Mouse (Mus musculus): ENCODE data around the gene Nosip.
"Not testable (repeated sequence)": the region's sequence is repeated elsewhere in the genome, so short reads cannot be mapped to it uniquely, and the experiment has no call there.

Gene Nosip

DNA sequence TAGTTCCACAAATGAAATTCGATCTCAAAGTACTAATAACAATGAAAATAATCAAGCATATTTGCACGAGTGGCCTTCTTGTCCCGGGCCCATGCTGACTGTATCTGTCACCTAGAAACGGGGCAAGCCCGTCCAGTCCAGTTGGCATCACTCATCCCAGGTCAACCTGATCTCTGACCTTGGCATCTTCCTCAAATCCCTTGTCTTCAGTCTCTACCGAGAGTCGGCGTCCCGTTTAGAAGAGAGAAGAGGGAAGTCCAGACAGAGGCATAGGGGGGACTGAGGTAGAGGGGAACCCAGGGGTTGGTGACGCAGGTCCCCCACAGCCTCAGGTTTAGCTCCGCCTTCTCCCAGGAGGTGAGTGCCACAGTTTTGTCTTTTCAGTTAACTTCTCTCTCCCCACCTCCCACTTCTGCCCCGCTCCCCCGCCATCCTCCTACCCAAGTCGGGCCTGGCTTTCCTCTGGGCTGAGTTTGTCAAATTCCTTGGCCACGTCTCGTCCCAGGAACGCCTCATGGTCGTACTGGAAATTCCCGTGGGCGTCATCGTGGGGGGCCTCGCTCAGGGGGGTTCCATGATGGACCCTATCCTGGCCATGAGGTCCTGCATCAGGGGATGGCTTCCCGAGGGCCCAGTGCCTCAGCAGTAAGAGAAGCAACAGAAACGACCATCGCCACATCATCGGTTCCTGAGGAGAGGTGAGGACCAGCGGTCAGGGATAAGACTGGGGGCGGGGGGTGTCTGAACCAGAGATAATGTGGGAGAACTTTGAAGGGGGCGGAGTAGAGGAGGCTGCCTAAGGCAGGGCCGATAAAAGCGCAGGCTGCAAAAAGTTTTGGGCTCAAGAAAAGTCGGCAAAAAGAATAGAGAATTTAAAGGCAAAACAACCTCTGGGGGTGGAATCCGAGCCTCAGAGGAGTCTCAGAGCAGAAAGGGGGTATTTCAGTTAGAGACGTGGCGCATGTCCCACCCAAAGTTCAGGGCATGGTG lies 29.1 kb downstream of the Nosip start:
- no peak for DNase-seq (ENCODE audit: low read depth)

- DNase-seq (ENCODE audit: low read depth), result peak; percentile 88
Measured at GRCm38 (mm10) chr7:45092048-45092447, 29.8 kb downstream of the Nosip start, which contains the start of gene Rcn3. Gene Rcn3 (minus strand): TSS chr7:45092221.

DNA sequence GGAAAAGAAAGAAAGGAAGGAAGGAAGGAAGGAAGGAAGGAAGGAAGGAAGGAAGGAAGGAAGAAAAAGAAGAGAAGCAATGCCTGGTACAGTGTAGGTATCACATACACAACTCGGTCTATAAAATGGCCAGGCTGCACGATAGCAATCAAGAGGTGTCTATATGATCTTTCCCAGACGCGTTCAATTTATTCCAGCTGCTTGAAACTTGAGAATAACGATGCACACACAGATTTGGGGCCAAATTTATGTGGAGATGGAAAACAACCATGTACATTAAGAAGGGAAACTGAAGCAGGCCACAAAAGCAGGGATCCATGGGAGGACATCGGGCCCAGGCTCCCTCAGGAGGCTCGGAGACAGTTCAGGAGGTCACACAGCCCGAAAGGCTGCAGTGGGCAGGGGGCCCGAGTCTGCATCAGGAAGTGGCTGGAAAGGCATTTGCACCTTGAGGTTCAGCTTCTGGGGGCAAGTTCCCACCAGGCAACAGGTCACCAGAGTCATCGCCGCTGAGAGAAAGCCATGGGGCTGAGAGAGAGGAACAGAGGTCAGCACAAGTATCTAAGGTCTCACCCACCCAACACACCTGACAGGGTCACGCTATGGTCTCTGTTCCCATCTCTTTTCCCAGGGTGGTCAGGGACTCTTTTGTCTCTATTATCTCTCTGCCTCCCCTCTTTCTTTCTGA lies 30.7 kb downstream of the Nosip start:
- no peak for DNase-seq (ENCODE audit: low read depth)

GRCm38 (mm10) chr7:45093516-45093905 lies 31.3 kb downstream of the Nosip start:
- DNase-seq (ENCODE audit: low read depth), result no peak

DNA sequence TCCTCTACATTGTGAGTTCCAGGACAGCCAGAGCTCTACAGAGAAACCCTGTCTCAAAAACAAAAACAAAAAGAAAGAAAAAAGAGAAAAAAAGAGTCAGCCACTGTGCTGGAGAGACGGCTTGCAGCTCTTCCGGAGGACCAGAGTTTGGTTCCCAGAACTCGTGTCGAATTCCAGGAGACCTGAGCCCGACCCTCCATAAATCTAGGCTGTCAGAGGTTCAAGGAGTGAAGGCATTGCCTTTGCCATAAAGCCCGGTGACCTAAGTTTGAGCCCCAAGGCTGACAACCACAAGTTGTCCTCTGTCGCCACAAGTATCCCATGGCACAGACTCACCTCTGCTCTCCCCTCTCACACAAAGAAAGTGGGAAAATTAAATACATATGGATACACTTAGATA lies 31.9 kb downstream of the Nosip start:
- DNase-seq (ENCODE audit: low read depth), result no peak

- no peak for DNase-seq (ENCODE audit: low read depth)
Measured at GRCm38 (mm10) chr7:45095367-45095766, 33.1 kb downstream of the Nosip start.

DNA sequence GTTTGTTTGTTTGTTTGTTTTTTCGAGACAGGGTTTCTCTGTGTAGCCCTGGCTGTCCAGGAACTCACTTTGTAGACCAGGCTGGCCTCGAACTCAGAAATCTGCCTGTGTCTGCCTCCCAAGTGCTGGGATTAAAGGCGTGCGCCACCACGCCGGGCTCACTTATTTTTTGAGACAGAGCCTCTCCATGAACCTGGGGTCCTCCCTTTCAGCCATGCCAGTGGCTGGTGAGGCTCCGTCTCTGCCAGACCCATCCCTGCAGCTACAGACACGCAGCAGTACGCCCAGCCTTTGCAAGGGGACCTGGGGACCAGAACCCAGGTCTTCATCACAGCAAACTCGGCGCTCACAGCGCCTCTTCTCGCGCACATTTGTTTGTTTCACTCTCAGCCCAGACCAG lies 33.7 kb downstream of the Nosip start:
- not testable (repeated sequence) for DNase-seq (ENCODE audit: low read depth)

DNA sequence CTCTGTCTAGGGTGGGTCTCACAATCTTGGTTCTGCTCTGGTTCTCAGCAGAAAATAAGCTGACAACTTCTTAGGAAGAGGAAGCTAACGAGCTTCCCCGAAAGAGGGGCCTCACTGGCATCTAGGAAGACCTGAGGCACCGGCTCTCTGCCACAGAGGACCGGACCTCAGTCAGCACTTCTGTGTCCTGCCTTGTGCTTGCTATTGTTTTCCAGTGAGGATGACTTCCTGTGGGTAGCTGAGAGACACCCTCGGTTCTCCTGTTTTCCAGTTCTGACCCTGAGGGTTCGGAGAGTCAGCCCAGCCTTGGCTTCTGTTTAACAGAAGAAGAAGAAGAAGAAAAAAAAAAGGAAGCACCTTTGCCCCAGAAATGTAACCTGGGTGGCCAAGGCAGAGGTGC lies 35.2 kb downstream of the Nosip start:
- DNase-seq (ENCODE audit: low read depth), result no peak

- no peak for DNase-seq (ENCODE audit: low read depth)
Measured at GRCm38 (mm10) chr7:45098541-45099240, 36.5 kb downstream of the Nosip start.

- no peak for DNase-seq (ENCODE audit: low read depth)
Measured at GRCm38 (mm10) chr7:45100046-45100445, 37.8 kb downstream of the Nosip start.

GRCm38 (mm10) chr7:45102441-45102840 lies 40.2 kb downstream of the Nosip start:
- DNase-seq (ENCODE audit: low read depth), result no peak

DNA sequence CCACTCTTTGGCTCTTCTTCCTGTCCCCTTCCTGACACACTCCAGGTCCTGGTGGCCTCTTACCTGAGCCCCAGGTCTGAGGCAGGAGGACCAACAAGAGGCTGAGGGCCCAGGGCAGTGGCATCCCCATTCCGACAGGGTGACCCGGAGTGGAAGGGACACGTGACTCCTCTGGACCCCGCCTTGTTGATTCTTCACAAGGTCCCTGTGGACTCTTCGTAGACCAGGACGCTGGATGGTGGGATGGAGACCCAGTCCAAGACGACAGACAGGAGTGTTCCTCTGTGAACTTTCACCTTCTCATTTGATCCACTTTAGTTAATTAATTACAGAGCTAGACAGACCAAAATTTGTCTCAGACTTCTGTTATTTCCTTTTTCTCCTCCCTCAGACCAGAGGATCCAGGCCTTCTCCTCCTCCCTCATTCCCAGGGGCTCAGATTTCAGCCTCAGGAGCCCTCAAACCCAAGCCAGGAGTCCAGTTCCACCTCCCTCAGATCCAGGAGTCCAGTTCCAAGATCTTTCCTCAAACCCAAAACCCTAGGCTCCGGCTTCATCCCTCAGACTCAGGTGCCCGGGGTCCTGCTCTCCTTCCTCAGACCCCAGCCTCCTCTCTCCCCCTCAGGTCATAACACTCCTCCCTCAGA lies 40.8 kb downstream of the Nosip start:
- DNase-seq (ENCODE audit: low read depth), result peak; percentile 49

GRCm38 (mm10) chr7:45103652-45104180 lies 41.5 kb downstream of the Nosip start, which contains the start of gene Fcgrt:
Gene Fcgrt (minus strand): TSS chr7:45103851.
- DNase-seq (ENCODE audit: low read depth), result peak; percentile 100

DNA sequence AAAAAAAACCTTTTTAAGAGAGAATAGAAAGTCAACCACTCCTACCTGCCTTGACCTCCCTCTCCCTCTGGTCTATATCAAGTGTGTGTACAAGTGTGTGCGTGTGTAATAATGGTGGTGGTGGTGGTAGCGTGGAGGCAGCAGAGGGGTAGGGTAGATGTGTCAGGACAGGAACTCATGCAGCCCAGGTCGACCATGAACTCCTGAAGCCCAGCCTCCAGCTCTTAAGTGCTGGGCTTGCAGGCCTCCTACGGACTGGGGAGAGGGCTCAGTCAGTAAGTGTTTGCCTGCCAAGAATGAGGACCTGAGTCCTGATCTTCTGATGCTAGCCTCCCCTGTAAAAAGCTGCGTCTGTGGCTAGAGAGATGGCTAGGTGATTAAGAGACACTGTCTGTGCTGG lies 42.7 kb downstream of the Nosip start:
- DNase-seq (ENCODE audit: low read depth), result no peak

DNA sequence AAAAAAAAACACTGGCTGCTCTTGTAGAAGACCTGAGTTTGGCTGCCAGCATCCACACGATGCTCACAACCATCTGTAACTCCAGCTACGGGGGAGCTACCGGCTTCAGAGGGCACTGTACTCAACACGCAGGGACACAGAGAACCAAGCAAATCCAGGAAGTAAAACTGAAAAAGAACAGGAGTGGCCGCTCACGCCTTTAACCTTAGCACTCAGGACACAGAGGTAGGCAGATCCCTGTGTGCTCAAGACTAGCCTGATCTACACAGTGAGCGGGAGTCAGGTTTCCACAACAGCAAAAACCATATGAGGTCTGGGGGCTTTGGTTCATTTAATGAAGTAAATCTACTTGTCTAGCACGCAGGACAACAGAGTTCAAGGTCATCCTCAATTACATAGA lies 43.3 kb downstream of the Nosip start:
- no peak for DNase-seq (ENCODE audit: low read depth)

DNA sequence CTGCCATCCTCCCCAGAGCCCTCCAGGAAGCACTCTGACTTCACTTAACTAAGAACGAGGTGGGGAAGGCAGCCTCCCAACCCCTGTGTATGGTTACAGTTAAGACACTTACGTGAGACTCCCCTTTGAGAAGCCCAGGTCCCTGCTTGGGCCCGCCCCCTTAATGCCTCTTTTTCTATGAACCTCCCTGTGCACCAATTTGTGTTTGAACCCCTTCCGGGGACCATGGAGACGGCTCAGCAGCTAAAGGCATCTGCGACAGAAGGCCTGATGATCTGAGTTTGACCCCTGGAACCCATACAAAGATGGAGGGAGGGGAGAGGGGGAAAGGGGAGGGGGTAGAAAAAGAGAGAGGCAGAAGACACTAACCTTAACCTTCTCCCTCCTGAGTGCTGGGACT lies 44.2 kb downstream of the Nosip start:
- DNase-seq (ENCODE audit: low read depth), result no peak

DNA sequence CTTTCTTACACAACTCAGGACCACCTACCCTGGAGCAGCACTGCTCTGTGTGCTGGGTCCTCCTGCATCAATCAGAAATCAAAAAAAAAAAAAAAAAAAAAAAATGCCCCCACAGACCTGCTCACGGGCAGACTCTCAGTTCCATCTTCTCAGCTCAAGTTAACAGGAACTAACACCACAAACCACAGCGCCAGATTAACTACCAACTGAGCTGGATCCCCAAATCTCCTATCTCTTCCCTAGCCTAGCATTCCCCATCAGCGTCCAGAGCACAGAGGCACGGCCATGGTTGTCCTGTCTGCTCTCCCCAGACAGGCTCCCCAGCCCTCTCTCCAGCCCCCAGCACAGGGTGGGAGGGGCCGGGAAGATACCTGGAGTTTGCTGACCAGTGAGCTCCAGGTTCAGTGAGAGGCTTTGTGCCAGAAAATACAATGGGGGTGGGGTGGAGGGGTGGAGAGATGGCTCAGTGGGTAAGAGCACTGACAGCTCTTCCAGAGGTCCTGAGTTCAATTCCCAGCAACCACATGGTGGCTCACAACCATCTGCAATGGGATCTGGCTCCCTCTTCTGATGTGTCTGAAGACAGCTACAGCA lies 44.9 kb downstream of the Nosip start:
- DNase-seq (ENCODE audit: low read depth), result no peak

DNA sequence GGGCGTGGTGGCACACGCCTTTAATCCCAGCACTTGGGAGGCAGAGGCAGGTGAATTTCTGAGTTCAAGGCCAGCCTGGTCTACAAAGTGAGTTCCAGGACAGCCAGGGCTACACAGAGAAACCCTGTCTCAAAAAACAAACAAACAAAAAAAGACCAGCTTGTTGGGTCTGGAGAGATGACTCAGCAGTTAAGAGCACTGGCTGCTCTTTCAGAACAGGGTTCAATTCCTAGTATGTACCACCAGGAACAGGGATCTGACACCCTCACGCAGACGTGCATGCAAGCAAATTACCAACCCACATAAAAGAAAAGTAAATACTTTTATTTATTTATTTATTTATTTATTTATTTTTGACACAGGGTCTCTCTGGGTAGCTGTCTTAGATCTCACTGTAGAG lies 47.9 kb downstream of the Nosip start:
- DNase-seq (ENCODE audit: low read depth), result not testable (repeated sequence)

DNA sequence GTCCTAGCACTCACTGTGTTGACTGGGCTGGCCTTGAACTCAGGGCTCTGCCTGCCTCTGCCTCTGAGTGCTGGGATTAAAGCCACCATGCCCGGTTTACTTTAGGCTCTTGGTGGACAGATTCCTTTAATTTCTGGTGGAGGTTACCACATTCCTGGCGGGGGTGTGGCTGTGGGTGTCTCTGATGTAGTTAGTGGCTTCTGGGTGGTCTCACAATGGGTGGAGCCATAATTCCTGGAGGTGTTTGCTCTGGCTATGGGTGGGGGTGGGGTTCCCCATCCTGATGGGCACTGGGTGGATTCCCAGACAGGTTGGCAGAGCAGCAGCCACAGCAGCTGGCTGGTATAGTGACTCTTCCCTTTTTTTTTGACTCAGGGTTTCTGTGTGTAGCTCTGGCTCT lies 49.7 kb downstream of the Nosip start:
- DNase-seq (ENCODE audit: low read depth), result no peak

GRCm38 (mm10) chr7:45112529-45112928 lies 50.3 kb downstream of the Nosip start:
- DNase-seq (ENCODE audit: low read depth), result no peak

GRCm38 (mm10) chr7:45113476-45113875 lies 51.2 kb downstream of the Nosip start:
- no peak for DNase-seq (ENCODE audit: low read depth)
